Mouse (Mus musculus): ENCODE results near the gene Smyd3.

DNA sequence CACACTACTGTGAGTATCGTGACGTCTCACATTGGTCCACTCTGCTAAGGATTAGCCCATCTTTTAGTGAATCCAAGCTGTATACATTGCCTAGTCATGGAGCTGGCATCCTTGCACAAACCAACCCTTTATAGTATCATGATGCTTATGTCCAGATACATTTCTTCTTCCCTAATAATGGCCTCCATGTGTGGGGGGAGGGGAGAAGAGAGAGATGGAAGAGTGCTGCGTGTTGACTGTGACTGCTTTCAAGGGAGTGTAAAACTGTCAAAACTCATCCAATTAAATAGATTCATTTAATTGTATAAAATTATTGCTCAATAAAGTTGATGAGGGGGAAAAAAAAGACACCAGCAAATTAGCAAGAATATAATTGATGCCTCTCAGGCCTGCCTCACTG, 330.7 kb downstream of the Smyd3 start:
- no peak for TF ChIP-seq CTCF (IDR thresholded peaks at IDR 0.05)
- no peak for TF ChIP-seq EP300 (IDR thresholded peaks at IDR 0.05)
